Mouse (Mus musculus) lung, postnatal 0 days (tissue): Measurements from ENCODE around the gene Fan1.

Source experiments
- CTCF ChIP-seq: IDR thresholded peaks from 2 replicates; pipeline ENCODE4 v1.5.1; 2016; ENCODE audit warnings: antibody characterized with exemption, mild to moderate bottlenecking
- EP300 ChIP-seq: IDR thresholded peaks from 2 replicates; pipeline ENCODE4 v1.6.1; 2016; ENCODE audit warnings: antibody characterized with exemption, mild to moderate bottlenecking, control low read depth

GRCm38 (mm10) chr7:64400725-64401124, 26.8 kb upstream of the Fan1 start:
- TF ChIP-seq CTCF (no peak), EP300 (no peak)
